Mouse (Mus musculus) layer of hippocampus, adult 9-11 months (tissue): ENCODE measurements at regions not wholly inside any gene's neighbourhood (a gene's known extent, or its start where the extent isn't known, plus 50 kb on each side); places are given as distances from the start of the nearest gene placed in this dataset.

ENCODE experiments used
- DNase-seq: peaks from one replicate; pipeline ENCODE4 v3.0.0; 2022

- peak; percentile 43 for DNase-seq
Observed at GRCm38 (mm10) chr8:125619336-125619906, 49.8 kb upstream of the Sipa1l2 start.
